Mouse (Mus musculus): Measurements from ENCODE around the gene Ube2e3.

Gene Ube2e3

DNA sequence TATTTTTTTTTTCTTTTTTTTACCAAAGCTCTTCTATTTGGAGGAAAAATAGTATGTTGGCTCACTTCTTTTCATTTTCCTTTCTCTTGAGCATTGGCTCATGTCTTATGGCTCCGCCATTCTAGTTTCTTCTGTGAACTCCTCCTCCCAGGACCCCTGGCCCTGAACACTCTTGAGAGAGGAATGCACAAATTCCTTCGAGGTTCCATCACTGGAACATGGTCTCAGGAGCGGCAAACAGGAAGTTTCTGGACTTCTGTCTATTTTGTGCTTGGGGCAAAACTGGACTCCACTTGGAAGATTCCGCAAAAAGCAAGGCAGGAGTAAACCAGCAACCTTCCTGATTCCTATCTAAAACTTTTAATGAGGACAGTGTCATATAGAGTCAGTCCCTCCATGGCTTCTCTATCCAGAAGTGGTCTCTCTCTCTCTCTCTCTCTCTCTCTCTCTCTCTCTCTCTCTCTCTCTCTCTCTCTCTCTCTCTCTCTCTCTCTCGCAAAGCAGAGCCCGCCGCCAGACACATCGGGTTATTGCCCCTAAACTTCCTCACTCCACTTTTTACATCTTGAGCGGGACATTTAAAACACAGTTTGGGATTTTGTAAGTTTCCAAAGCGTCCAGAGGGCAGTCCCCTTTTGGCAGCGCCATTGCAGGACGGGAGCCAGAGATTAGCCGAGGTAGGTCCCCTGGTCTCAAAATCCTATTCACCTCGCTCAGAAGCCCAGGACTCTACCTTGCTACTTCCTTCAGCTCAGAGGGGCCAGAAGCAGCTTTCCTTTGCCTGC, at the start of gene Ube2e3:
TSS of gene Ube2e3 (plus strand) at position 399 of the 785 bp plus-strand sequence.
- peak; percentile 38 for DNase-seq (ENCODE audit: low read depth, low spot score)

GRCm38 (mm10) chr2:78829887-78830286, 38.0 kb upstream of the Ube2e3 start:
- DNase-seq (ENCODE audit: low read depth, low spot score) = no peak

DNA sequence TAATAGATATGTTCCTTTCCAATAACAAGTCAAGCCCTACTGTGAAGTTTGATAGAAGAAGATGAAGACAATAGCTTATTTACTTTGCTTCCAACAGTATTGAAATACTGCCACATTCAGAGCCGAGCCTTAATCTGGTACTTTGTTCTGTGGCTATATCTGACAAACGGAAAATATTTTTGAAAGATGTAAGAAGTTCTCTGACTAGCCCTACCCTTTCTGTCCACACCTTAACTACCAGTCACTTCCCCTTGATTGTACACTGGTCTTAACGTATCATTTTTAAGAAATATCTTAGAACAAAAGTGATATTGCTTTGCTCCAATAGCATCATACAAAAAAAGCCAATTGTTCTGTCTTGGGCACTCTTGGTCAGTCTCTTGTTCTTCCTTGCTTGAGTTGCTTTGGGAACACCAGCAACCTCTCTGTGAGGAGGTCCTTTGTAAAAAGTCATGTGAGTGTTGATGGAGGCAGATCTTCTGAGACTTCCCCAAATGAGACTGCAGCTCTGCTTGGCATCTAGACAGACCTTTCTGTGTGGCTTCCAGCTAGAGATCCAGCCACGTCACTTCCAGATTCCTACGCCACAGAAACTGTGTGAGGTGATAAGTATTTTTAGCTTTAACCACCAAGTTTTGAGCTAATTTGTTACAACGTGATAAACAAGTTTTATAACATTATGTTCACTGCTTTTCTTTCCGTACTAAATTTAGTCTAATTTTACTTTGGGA, 26.3 kb upstream of the Ube2e3 start:
- DNase-seq (ENCODE audit: low read depth, low spot score) = no peak

GRCm38 (mm10) chr2:78844365-78844764, 23.6 kb upstream of the Ube2e3 start:
- DNase-seq (ENCODE audit: low read depth, low spot score) = no peak

DNA sequence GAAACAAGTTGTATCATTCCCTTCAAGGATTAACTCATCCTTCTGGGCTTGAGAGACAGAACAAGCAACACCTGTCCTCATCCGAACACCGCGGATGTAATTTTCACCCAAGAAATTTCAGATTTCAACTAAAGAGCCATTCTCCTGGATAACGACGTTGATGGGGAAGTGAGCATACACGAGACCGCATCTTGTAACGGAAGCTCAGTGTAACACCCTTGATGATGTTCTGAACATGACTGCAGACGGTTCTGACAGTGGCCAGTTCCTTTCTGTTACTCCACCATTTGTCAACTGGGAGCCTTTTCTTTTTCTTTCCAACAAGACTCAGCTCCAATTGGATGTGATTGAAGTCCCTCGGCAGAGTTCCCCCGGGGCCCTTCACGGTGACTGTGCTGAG, 22.6 kb upstream of the Ube2e3 start:
- no peak for DNase-seq (ENCODE audit: low read depth, low spot score)

DNA sequence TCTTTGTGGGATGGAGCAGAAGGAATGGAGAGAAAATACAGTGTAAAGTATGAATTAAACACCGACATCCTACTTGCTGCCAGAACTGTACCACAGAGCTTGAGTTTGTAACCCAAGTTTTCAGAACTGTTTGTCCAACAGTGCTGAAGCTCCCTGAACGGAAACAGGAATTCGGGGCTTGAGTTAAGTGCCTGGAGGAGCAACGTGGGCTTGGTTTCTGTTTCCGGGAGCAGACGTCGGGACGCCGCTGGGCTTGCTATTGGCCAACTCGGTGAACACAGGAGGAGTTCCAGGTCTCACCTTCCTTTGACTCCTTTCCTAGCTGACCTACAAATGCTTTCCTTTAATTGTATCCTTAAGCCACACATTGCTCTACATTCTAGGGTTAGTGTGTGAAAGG, 22.2 kb upstream of the Ube2e3 start:
- no peak for DNase-seq (ENCODE audit: low read depth, low spot score)

DNA sequence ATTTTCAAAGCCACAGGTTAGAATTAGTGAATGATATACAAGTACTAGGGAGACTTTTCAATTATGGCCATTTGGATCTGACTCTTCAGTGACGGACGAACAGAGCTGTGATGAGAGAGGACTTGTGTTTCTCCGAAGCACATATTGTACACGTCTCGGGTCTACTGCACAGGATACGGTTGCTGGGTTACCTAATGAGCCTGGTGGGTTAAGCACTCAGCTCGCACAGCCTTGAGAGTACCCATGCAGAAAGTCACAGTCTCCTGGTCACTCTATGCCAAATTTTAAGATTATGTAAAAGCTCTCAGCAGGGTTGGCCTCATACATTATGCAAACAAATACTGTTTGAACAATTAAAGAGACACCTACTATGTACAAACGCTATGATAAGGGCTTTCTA, 13.6 kb upstream of the Ube2e3 start:
- no peak for DNase-seq (ENCODE audit: low read depth, low spot score)

DNA sequence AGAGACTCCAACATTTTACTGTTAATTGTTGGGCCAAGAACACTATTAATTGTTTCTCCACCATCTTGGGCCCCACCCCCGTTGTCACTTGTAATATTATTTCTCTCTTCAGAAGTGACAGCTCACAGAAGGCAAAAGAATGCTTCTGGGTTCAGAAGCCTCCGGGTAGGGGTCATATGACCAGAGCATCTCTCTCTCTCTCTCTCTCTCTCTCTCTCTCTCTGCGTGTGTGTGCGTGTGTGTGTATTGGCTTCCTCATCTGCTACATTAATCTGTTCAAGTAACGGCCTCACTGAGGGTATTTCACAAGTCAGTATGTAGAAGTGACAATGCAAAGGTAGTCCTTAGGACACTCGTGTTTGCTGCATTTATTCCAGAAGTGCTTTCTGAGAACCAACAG, 9.3 kb upstream of the Ube2e3 start:
- no peak for DNase-seq (ENCODE audit: low read depth, low spot score)

GRCm38 (mm10) chr2:78859266-78860087, 8.4 kb upstream of the Ube2e3 start:
- no peak for DNase-seq (ENCODE audit: low read depth, low spot score)

DNA sequence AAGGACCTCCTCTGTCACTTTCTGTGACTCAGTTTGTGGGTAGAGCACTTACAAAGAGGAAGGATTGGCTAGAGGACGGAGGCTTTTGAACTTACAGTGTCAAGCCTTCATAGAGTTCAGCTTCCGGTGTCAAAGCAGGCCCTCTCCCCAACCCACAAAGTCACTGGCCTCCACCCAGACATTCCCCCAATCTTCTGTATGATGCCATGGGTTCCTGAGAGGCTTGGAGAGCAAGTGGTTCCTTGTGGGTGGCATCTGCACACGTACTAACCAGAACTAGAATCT, 7.9 kb upstream of the Ube2e3 start:
- no peak for DNase-seq (ENCODE audit: low read depth, low spot score)

- DNase-seq (ENCODE audit: low read depth, low spot score) = no peak
These were observed 3.8 kb upstream of the Ube2e3 start for GRCm38 (mm10) chr2:78864116-78864515.

GRCm38 (mm10) chr2:78864866-78865265, 3.1 kb upstream of the Ube2e3 start:
- no peak for DNase-seq (ENCODE audit: low read depth, low spot score)

- DNase-seq (ENCODE audit: low read depth, low spot score) = peak; percentile 94
These were observed 559 bp downstream of the Ube2e3 start for GRCm38 (mm10) chr2:78868511-78868854.

DNA sequence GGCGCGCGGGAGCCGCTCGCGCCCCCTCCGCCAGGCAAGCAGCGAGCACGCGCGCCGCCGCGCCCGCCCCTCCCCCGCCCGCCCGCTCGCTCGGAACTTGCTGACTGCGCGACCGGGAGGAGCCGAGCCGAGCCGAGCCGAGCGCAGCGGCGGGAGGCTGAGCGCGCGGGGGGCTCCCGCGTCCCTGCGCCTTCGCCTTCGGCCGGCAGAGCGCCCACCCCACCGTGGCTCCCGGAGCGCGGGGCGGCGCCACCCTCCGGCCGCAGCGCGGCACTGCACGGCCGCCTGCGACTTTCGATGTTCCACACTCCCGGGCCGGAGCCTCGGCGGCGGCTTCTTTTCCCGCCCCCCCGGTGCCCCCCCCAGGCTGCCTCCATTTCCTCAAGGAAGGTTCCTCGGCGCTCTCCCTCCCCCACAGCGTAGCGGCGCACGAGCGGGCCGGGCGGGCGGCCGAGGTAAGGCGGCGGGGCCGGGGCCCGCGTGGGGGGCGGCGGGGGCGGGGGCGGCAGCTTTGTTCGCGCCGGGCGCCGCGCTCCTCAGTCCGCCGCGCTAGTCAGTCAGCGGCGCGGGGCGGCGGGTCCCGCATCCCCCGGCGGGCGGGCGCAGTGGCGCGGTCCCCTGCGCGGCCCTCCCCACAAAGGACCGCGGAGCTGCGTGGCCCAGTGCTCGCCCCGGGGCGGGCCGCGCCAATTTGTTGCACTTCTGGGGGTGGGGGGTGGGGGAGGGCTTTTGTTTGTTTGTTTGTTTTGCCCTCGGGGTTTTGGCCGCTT, 1.2 kb downstream of the Ube2e3 start:
- peak; percentile 88 for DNase-seq (ENCODE audit: low read depth, low spot score)

DNA sequence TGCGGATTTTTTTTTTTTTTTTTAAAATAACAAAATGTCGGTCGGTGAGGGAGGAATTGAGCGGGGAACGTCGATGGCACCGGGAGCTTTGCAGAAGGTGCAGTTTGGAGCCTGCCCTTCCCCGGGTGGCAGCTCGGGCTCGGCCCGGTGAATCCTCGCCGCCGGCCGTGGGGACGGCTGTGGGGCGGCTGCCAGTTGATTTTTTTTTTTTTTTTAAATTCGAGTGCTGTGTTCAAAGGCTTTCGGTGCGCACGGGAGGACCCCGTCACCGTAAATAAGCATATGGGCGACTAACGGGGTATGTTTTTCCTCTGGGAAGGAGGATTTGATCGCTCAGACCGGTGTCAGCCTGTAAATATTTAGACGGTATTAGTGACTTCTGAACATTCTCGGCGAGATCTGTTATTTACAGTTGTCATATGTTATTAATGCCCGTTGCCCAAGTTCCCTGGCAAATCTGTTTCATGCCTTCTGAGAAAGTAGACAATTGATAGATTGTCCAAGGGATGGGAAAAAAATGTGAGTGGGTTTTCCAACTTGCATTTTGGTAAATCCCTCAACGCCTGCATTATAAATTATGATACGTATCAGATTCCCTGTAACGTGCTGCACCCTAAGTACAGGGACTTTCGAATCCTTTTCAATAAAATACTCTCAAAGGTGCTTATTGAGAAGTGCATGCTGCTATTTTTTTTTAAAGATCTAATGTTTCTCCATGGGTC, 2.0 kb downstream of the Ube2e3 start:
- DNase-seq (ENCODE audit: low read depth, low spot score) = peak; percentile 33

DNA sequence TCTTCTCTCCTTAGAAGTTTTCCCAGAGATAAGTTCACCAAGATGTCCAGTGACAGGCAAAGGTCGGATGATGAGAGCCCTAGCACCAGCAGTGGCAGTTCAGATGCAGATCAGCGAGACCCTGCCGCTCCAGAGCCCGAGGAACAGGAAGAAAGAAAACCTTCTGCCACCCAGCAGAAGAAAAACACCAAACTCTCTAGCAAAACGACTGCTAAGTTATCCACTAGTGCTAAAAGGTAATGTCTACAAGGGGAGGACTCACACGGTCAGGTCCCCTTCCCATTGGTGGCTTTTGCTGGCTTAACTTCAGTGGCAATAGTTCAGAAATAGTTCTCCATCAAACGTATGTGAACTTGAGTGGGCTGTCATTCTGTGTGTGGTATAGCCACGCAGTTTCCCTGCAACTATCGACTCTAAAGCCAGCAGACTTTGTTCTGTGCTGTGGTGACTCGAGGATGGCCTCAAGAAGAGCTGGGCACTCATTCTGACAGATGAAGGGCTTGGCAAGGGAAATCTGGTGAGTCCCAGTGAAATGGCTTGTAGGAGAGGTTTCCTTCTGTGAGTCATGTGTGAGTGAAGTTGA, 2.6 kb downstream of the Ube2e3 start:
- no peak for DNase-seq (ENCODE audit: low read depth, low spot score)

DNA sequence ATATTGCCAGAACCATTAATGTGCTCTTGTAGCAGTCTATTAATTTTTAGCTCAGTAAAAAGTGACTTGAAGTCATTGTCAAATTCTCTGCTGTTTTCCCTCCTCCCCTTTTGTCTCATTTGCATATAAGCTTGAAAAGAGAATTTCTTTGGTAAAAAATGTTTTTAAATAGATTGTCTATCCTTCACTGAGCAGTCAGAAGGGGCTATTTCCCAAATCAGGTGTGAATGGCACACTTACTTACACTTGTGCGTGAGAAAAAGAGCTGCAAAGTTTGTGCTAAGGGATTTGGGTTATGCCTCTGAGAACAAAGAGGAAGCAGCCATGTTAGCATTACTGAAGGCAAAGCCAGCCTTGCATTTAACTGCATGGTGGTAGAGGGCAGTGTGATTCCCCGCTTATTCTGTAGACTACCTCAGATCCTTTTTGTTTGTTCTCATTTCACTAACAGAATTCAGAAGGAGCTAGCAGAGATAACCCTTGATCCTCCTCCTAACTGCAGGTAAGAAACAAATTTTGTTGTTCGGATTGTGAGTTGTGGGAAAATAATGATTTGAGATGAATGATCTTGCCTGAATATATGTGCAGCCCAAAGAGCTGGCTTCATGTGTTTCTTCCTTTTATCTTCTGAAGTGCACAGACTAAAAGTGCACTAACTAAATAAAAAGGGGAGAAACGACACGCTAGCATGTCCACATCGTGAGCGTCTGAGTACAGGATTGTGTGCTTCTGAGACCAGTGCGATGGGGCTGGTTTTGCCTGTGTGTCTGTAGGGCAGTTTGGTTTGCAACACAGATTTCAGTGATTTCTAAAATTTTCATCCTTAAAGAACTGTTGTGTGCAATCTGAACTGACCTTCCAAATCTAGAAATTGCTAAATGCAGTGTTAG, 4.3 kb downstream of the Ube2e3 start:
- no peak for DNase-seq (ENCODE audit: low read depth, low spot score)

- no peak for DNase-seq (ENCODE audit: low read depth, low spot score)
These were observed 6.0 kb downstream of the Ube2e3 start for GRCm38 (mm10) chr2:78873946-78874345.

DNA sequence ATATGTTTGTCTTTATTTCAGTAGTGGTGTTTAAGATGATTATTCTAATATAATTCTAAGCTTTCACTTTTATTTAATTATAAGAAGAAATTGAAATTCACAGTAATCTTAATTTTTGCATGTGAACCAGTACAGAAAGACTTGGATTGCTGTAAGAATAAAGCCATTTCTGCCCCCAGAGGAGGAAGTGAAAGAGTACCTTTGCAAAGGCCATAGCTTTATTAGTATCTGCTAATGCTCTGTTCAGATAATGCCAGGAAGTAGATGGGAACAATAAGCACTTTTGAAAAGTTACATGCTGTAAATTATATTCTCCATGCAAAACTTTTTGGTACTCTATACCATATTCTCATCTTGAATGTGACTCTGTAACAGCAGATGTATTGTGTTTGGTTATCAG, 8.1 kb downstream of the Ube2e3 start:
- DNase-seq (ENCODE audit: low read depth, low spot score) = no peak

DNA sequence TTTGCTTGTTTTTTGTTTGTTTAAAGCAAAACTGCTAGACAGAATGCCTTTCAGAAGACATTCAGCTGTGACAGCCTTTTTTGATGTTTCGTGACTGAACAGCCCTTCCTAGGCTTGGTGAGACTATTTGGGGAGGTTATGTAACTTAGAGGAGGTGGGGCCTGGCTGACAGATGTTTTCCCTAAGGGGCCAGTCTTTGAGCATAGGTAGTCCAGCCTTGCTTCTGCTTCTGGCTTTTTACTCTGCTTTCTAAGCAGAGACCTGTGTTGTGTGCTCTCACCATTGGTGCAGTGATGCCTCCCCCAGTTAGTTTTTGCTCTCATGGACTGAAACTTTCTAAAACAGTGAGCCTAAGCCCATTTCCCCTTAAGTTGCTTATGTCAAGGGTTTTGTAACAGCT, 14.1 kb downstream of the Ube2e3 start:
- no peak for DNase-seq (ENCODE audit: low read depth, low spot score)
